Mouse (Mus musculus) neural tube, embryonic 14.5 days (tissue): ENCODE measurements around the gene Mcidas. TPM values are rescaled to one million over a fixed set of nuclear protein-coding genes. Genes with fewer than 3 reads are reported as not detected.
A peak's percentile ranks its signal among the peaks of the same experiment; 100 is the strongest.

Experiments
- ATAC-seq: fragments of 200-750 bp; cut with Nextera tagmentation; 2 replicates; pipeline ENCODE4 v1.8.0; 2017; ENCODE audit warnings: low read depth, mild to moderate bottlenecking, moderate TSS enrichment, moderate library complexity
- H3K27ac ChIP-seq: fragments of 300-500 bp; sonication (generic); 2 replicates; pipeline ENCODE4 v1.5.1; 2014; ENCODE audit warnings: low read depth, mild to moderate bottlenecking, control low read depth, low read length, moderate library complexity, mixed read lengths
- H3K27me3 ChIP-seq: fragments of 300-500 bp; sonication (generic); 2 replicates; pipeline ENCODE4 v1.6.1; 2014; ENCODE audit warnings: low read length; ENCODE audit not compliant: control insufficient read depth, insufficient read depth
- H3K36me3 ChIP-seq: fragments of 300-500 bp; sonication (generic); 2 replicates; pipeline ENCODE4 v1.6.1; 2014; ENCODE audit warnings: low read length, mixed read lengths; ENCODE audit not compliant: control insufficient read depth, insufficient read depth
- H3K4me1 ChIP-seq: fragments of 300-500 bp; sonication (generic); 2 replicates; pipeline ENCODE4 v1.6.1; 2014; ENCODE audit warnings: low read length; ENCODE audit not compliant: control insufficient read depth, insufficient read depth
- H3K4me2 ChIP-seq: fragments of 300-500 bp; sonication (generic); 2 replicates; pipeline ENCODE4 v1.6.1; 2014; ENCODE audit warnings: mild to moderate bottlenecking, low read depth, low read length, control low read depth
- H3K4me3 ChIP-seq: fragments of 300-500 bp; sonication (generic); 2 replicates; pipeline ENCODE4 v1.5.1; 2014; ENCODE audit warnings: low read depth, low read length, control low read depth, mixed read lengths
- H3K9ac ChIP-seq: fragments of 300-500 bp; sonication (generic); replicated peaks from 2 replicates; pipeline ENCODE4 v1.6.1; 2014; ENCODE audit warnings: low read depth, mild to moderate bottlenecking, control low read depth, low read length, mixed read lengths
- H3K9me3 ChIP-seq: fragments of 300-500 bp; sonication (generic); 2 replicates; pipeline ENCODE4 v1.6.1; 2016; ENCODE audit warnings: low read length; ENCODE audit not compliant: control insufficient read depth
- WGBS: fragments of 180-500 bp; shearing (Covaris S2); extraction: QIAGEN DNeasy Blood & Tissue Kit; methylation state at CpG from one replicate; pipeline ENCODE4 v1.1.7; 2014; 5-methylcytosine and 5-hydroxymethylcytosine counted together
- microRNA counts: library from miRNA; unstranded; fragments of <30 nt; microRNA quantifications from one replicate; lab custom pipeline; 2016
- microRNA-seq: library from miRNA; unstranded; fragments of <30 nt; microRNA quantifications from one replicate; pipeline ENCODE4, GENCODE M21; 2016
- polyA plus RNA-seq: library from polyadenylated mRNA; unstranded; fragments of >200 nt; fragmentation: Nextera tagmentation; extraction: Ambion mirVana; gene quantifications from 2 replicates; pipeline ENCODE4 v1.2.1, GENCODE M21; 2014

Mcidas gene
- polyA plus RNA-seq, 1 experiment from 2014 or later: 0.11 TPM

DNA sequence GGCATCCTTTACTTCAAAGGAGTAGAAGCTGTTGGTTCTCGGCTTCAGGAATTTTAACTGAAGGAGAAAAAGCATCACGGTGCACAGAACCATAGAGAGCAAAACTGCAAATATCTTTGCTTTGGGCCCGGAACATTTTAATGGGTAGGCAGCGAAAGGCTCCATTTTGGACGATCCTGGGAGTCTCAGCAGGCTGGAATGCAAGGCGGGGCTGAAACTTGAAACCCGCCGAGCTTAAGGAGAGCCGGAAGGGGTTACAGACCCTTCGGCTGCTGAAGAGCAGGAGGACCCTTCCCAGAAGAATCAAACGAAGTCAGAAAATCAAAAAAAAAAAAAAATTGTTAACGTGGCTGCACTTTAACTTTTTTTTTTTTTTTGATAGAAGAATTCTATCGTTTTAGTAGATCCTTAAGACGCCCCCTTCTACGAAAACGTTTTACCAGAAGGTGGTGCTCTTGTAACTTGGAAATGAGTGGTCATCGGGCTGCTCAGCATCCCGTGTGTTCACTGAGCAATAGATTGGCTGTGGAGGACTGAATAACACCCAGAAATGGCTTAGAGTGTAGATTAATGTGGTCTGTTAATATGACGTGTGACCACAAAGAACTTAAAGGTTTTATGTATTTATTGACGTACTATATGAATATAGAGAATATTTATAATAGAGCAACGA, 52.7 kb downstream of the Mcidas start, which contains the start of gene Gpx8:
Gene Gpx8 (minus strand): TSS at position 200 of the 673 bp plus-strand sequence.
- peak within 1 kb of the TSS; percentile 47 for H3K4me2 ChIP-seq
- H3K36me3 ChIP-seq: no peaks in the 10 kb centered on the region
- H3K4me1 ChIP-seq: no peaks in the 10 kb centered on the region
- H3K9me3 ChIP-seq: no peaks in the 10 kb centered on the region
- no peak within 1 kb of the TSS; the same call in 1 of the 2 replicates for H3K9ac ChIP-seq
- peak; percentile 87 for ATAC-seq
- no peak within 1 kb of the TSS for H3K27ac ChIP-seq
- WGBS: 6% methylated on average over 21 of the region's 21 CpGs
- peak within 1 kb of the TSS; percentile 31 for H3K4me3 ChIP-seq
- H3K27me3 ChIP-seq: no peaks in the 10 kb centered on the region

DNA sequence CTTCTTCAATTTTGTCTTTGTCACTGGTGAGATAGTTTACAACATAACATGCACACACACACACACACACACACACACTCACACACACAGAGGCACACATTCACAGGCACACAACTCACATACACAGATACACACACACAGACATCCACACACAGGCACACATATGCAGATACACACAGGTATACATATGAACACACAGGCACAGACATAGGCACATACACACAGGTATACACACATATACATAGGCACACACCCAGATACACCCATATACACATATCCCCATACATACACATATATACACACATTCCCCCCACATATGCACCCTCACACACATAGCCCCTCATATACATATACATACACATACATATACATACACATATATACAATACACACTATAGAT, 53.4 kb downstream of the Mcidas start:
- no peaks in the 10 kb centered on the region for H3K36me3 ChIP-seq
- H3K27ac ChIP-seq: no peak overlapping the region
- H3K27me3 ChIP-seq: no peaks in the 10 kb centered on the region
- no peak overlapping the region for H3K4me3 ChIP-seq
- no peak overlapping the region for H3K9ac ChIP-seq
- no peaks in the 10 kb centered on the region for H3K4me1 ChIP-seq
- H3K4me2 ChIP-seq: no peak overlapping the region
- peak; percentile 49; the same call in 1 of the 2 replicates for ATAC-seq
- no peaks in the 10 kb centered on the region for H3K9me3 ChIP-seq

DNA sequence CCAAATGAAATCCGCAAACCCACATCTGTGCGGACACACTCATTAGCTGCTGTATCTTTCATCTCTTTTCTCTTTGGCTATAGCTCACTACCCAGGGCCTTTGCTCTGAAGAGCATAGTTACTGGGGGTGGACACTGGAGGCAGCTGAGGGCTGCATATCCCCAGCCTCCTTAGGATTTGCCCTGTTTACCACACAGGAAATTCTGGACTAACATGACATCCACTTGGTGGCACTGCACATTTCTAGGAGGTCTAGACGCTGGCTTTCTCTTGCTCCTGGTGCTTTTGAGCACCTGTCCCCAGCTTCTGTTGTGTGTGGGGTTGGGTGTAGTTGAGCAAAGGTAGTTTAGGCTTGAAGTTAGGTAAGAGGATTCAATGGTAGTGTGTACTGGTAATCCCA, 54.0 kb downstream of the Mcidas start:
- Histone ChIP-seq H3K9ac (no peak overlapping the region), H3K9me3 (no peaks in the 10 kb centered on the region), H3K4me1 (no peaks in the 10 kb centered on the region), H3K4me3 (no peak overlapping the region), H3K36me3 (no peaks in the 10 kb centered on the region), H3K27ac (no peak overlapping the region), H3K4me2 (no peak overlapping the region), H3K27me3 (no peaks in the 10 kb centered on the region)
- no peak for ATAC-seq
- WGBS: 77% methylated on average over 3 of the region's 3 CpGs

MicroRNA genes within 50 kb of the gene (microRNA counts, 519-probe panel; counts per million panel counts)
- microRNA mmu-miR-449a (lab: Ali Mortazavi, UCI): not detected
- microRNA mmu-miR-449b (lab: Ali Mortazavi, UCI): not detected
- microRNA mmu-miR-449c (lab: Ali Mortazavi, UCI): not detected

Small RNA genes lying within 50 kb of the gene (microRNA-seq; reads per million reads assigned to microRNA genes)
- 49.5 reads per million, percentile 35 among the genes with 10 or more reads in this experiment for gene Mir449a
- gene Mir449b: not detected
- not detected for gene Mir449c

Other genes starting within 250 kb of the Mcidas start
- gene Plpp1, start 193.1 kb upstream of the Mcidas start, polyA plus RNA-seq: 61.5 and 66.1 TPM in 2 replicates
- gene Mtrex, start 66.4 kb upstream of the Mcidas start, polyA plus RNA-seq: 66.8 and 79.0 TPM in 2 replicates
- 30.0 TPM in 2 replicates for gene Dhx29, start 66.4 kb upstream of the Mcidas start, polyA plus RNA-seq
- gene Ccno, start 6.0 kb upstream of the Mcidas start, polyA plus RNA-seq: 0.21 TPM in 1 of 2 replicates, not detected in the other
- 0.12 TPM in 1 of 2 replicates, not detected in the other for gene Cdc20b, start 41.3 kb downstream of the Mcidas start, polyA plus RNA-seq
- gene Gpx8, start 52.6 kb downstream of the Mcidas start, polyA plus RNA-seq: 34.1 and 75.7 TPM in 2 replicates
- gene Gzma, start 107.1 kb downstream of the Mcidas start, polyA plus RNA-seq: not detected in 2 replicates
- gene Esm1, start 215.8 kb downstream of the Mcidas start, polyA plus RNA-seq: 0.19 and 1.0 TPM in 2 replicates
- gene Gzmk, start 232.1 kb downstream of the Mcidas start, polyA plus RNA-seq: not detected in 2 replicates